Mouse (Mus musculus): ENCODE measurements around the gene Oxct2a.

DNA sequence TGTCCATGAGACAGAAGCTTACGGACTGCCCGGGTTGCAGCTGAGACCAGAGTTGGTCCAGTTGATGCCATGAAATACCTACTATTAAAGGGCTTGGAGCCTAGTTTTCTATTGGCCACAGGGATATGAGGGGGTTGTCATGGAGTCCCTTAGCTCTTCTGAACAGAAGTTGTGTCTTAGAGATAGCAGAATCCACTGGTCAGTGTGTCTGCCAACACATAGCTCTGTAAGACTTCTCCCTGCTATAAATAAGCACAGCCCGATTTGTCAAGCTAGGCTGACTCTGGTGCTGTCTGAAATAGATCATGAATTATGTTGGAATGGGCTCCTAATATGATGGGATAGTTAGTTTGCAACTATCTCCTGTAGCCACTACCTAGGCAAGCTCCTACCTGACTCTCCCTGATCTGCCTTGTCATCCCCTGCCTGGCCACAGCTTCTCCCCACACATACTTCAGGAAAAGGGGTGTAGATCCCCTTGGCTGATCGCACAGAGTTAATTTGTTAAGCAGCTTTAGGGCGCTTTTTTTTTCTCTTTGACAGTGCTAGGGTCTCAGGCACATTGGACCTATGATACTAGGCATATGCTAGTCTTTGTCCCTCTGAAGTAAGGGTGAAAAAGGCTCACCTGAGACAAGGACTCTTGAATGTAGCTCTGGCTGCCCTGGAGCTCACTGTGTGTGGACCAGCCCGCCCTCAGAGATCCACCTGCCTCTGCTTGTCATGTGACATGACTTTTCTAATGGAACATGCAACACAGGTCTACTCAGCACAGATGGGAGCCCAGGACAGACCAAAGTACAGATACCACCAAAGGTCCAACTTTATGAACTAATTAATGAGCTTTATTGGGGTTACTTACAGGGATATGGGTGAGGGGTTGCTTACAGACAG is 38.5 kb downstream of the Oxct2a start:
- TF ChIP-seq CHD1 (IDR thresholded peaks at IDR 0.05; ENCODE audit: low read depth, low read length) (no peak), KAT2A (IDR thresholded peaks at IDR 0.05; ENCODE audit: insufficient replicate concordance, low read length) (no peak), MAFK (IDR thresholded peaks at IDR 0.05; ENCODE audit: insufficient replicate concordance, low read length) (no peak), POLR2A (IDR thresholded peaks at IDR 0.05; ENCODE audit: low read depth, low read length) (no peak), ZNF384 (IDR thresholded peaks at IDR 0.05; ENCODE audit: low read depth, low read length) (no peak), MAX (IDR thresholded peaks at IDR 0.05; ENCODE audit: low read length) (no peak), CTCF (conservative IDR thresholded peaks at IDR 0.05 in 1 of 2, IDR thresholded peaks at IDR 0.05 in 1 of 2; ENCODE audit: low read depth in 2 of 2, low read length in 2 of 2) (no peak), POLR2AphosphoS2 (IDR thresholded peaks at IDR 0.05; ENCODE audit: low read depth, low read length) (no peak), ZC3H11A (IDR thresholded peaks at IDR 0.05; ENCODE audit: low read depth, low read length) (no peak), UBTF (IDR thresholded peaks at IDR 0.05; ENCODE audit: low read depth, low read length) (no peak), USF2 (conservative IDR thresholded peaks at IDR 0.05; ENCODE audit: low read depth, low read length) (no peak), EP300 (IDR thresholded peaks at IDR 0.05; ENCODE audit: low read length) (no peak), HCFC1 (IDR thresholded peaks at IDR 0.05; ENCODE audit: low read depth, low read length) (no peak)
